Mouse (Mus musculus): ENCODE measurements at regions not wholly inside any gene's neighbourhood (a gene's known extent, or its start where the extent isn't known, plus 50 kb on each side); places are given as distances from the start of the nearest gene placed in this dataset.

DNA sequence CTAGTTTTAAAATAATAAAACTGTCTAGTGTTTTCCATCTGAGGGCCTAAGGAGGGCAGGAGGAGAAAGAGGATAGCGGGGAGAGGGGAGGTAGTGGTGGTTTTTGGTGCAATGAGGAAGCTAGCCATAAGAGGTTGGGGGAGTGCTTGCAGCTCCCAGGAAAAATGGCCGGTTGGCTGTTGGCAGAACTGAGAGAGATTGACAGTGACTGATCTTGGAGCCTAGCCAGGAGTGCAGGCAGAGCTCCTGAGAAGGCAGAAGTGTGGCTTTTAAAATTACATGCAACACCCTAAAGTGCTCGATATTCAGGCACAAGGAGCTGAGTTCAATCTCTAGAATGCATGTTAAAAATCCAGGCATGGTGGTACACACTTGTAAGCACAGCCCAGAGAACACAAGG is 938.3 kb upstream of the 2610301B20Rik start:
- DNase-seq (ENCODE audit: low read depth, low spot score) = no peak

DNA sequence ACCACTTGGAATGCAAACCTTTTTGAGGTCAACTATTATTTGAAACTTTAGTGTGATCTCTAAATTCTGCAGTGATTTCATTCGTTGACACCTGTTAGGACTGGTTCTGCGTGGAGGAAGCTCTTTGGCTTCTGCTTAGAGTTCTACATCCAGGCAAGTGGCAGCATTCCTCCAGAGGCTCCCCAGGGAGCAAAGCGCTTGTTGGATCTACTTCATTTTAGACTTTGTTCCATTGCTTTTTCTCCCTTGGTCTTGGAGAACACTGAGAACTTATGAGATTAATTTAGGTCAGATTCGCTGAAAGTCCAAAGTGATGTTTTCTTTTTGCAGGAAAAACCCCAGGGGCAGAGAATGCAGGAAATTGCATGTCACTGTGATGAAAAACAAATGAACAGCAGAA is 922.9 kb upstream of the 2610301B20Rik start:
- peak; percentile 27 for DNase-seq (ENCODE audit: low read depth, low spot score)

- no peak for DNase-seq (ENCODE audit: low read depth, low spot score)
Observed at GRCm38 (mm10) chr4:9974631-9975030, 899.7 kb upstream of the 2610301B20Rik start.

GRCm38 (mm10) chr4:9981354-9982040 is 892.8 kb upstream of the 2610301B20Rik start:
- DNase-seq (ENCODE audit: low read depth, low spot score) = no peak

DNA sequence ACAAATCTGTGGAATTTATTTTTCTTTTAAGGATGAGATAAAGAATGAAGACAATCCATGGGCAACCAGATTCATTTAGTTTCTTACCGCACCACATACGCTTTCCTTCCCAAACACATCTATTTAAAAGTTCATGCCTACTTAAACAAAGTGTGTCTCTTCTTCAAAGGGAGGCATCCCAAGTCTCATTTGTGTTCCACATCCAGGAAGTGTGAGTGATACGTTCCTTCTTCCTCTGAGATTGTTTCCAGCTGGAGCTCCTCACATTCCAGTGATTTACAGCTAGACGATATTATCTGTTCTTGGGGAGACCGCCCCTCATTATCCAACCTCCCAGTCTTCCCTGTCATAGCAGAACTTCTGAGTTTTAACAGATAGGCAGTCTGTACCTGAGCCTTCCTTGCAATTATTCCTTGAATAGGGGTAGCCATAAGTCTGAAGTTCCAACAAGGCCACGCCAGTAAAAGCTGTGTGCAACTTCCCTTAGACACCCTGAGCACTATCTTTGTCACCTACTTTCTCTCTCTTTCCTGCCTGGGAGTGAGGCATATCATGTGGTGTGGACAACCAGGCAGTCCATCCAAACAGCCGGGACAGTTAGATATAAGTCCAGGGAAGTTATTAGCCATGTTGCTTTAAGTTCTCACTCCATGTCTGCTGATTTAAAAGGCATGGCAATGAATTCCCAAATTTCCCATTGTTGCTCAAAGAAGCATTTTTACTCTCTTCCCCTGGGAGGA is 891.3 kb upstream of the 2610301B20Rik start:
- DNase-seq (ENCODE audit: low read depth, low spot score) = no peak

DNA sequence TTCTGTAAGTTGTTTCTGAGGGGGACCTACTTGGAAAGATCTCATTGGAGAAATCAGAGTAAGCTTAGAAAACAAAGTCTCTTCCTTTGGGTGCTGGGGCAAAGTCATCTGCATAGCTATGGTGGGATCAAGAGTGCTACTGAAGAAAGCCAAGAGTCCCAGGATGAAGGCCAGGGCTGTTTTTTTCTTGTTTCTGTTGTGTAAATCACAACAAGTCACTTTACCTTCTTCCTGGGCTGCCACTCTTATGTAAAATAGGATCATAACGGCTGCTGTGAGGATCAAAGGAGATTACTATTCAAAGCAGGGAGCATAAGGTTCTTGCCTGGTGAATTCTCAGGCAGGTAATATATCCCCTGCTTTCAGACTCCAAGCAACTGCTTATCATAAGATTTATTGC is 880.4 kb upstream of the 2610301B20Rik start:
- no peak for DNase-seq (ENCODE audit: low read depth, low spot score)

- no peak for DNase-seq (ENCODE audit: low read depth, low spot score)
Observed at GRCm38 (mm10) chr4:9994466-9994865, 879.8 kb upstream of the 2610301B20Rik start.

DNA sequence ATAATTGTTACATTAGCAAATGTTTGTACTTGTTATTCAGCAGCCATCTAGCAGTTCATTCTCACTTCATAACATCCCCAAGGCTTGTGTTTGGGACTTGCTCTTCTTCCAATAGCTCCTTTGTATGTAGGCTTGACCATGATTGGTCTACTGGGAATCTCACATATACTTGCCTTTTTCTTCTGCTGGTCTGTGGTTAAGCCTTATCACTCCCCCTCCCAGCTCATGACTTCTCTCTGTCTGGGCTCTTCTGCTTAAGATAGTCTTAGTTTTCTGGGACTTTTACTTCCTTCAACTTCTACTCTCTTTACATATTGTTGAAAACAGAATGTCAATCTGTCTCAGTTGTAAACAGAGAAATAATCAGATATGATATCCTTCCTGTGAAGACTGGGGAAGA is 844.0 kb upstream of the 2610301B20Rik start:
- DNase-seq (ENCODE audit: low read depth, low spot score) = no peak

- DNase-seq (ENCODE audit: low read depth, low spot score) = no peak
Observed at GRCm38 (mm10) chr4:10031764-10032163, 842.5 kb upstream of the 2610301B20Rik start.

DNA sequence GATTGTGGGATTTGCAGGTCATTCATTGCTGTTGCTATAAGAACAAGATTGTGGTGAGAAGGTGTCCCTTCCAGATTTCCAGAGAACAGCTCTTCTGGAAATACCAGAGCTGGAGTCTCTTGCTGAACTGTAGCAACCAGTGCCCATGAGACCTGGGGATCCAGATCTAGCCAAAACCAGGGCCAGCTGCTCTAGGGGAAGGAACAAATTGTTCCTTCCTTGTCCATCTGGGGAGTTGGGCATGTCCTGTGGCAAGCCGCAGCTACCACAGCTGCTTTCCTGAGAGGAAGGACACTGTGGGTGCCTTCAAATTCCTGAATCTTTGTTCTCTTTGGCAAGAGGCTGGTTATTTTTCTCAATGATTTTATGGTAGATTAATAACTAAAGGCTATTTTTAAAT is 839.0 kb upstream of the 2610301B20Rik start:
- peak; percentile 54 for DNase-seq (ENCODE audit: low read depth, low spot score)

DNA sequence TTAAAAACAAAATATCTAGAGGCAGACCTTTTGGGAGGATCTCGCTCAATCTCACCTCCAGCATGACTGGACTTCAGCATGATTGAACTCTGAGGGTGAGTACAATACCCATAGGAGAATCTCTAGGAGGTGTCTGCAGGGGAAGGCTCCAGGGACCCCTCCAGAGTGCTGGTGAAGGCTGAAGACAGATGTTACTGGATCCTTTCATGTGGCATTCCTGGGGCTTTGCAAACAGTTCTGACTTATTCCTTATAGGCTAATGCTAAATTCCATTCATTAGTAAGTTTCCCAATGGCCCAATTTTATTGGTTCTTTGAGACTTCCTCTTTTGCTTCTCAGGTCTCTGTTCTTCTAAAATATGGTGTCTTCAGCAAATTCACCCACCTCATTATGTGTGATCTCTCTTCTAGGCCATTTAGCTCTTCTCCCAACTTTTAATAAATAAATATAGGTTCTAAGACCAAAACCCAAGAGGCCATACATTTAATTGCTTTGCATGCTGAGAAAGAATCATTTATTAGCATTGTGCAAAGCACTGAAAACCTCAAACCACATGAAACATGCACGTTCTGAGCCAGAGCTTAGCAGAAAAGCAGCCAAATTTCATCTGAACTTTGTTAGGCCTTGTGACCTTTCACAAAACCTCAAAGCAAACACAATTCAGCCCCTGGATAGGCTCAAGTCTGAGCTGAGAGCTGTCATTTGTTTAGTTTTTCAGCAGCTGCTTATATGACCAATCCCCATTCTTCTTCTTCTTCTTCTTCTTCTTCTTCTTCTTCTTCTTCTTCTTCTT is 832.8 kb upstream of the 2610301B20Rik start:
- no peak for DNase-seq (ENCODE audit: low read depth, low spot score)

- no peak for DNase-seq (ENCODE audit: low read depth, low spot score)
Observed at GRCm38 (mm10) chr4:10048770-10049169, 825.5 kb upstream of the 2610301B20Rik start.

GRCm38 (mm10) chr4:10049411-10049810 is 824.9 kb upstream of the 2610301B20Rik start:
- DNase-seq (ENCODE audit: low read depth, low spot score) = no peak

DNA sequence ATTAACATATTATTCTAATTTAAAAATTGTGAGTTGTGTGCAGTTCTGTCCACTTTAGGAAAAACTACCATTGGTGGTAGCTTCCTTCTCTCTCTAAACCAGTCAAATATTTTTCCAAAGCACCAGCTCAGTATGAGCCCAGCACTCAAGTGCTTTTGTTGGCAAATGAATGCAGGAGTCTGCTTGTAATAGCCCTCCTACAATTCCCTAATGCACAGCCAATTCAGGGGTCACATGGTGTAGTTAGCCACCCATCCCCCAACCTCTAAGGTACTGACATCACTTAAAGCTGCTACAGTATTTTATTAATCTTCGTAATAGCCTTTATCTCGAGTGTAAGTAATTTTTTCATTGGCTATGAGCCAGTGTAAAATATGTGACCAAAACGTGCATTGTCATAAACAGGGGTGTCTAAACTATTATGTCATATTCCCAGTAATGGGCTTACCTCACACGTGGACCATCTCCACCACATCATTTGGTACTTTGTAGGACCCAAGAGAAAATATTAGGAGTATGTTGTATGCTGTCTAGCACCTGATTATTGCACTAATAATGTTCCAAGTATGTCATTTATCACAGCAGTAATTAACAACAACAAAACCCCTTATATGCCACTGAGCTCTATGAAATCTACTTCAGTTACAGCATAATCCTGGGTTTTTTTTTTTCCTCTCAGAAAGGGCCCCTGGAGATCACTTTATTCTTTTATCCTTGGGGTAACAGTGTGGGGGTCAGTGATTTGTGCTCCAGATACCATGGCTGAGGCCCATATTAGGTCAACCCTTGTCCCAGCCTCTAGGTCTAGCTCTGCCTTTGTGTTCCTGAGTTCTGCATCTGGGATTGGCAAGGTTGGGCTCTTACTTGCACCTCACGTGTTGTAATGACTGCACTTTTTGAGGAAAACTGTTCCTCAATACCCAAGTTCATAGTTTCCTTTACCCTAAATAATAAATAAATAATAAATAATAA is 822.7 kb upstream of the 2610301B20Rik start:
- no peak for DNase-seq (ENCODE audit: low read depth, low spot score)

DNA sequence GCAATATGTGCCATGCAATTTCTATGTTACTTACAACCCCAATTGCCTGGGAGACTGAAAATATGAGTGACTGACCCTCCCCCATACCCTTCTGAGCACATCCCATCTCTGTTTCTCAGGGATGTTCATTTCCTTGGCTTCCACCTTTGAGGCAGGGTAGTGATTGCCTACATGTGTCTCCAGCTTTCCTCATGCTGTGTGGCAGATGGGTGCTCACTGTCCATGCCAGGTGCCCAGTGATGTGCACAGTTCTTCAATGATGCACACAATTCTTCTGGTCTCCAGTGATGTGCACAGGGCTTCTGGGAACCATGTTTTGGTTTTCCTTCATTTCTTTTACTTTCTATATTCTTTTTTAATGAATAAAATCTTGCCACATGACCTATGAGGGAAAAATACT is 821.4 kb upstream of the 2610301B20Rik start:
- no peak for DNase-seq (ENCODE audit: low read depth, low spot score)

DNA sequence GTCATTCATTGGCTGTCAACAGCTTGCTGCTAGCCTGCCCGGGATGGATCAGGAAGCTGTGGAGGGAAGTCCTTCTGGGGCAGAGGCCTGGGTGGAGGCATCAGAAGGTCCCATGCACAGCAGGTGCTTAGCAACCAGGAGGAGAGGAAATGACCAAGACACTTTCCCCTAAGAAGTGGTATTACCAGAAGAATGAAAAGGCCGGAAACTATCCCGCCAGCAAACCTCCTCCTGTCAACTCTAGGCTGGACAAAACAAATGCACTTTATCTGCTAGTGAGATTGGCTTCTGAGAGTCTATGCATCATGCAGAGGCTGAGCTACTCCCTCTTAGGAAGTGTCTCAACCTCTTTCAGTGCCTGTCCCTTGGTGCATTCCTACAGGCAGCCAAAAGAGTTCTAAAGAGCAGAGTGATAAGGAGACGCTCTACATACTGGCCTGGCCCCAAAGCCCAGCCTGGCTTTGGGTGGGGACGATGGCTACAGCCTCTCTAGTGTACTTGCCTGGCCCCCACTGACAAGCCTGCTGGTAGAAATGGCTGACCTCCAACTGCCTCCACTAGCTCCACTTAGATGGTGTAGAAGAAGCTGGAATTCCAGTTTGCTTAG is 801.7 kb upstream of the 2610301B20Rik start:
- no peak for DNase-seq (ENCODE audit: low read depth, low spot score)

GRCm38 (mm10) chr4:10079565-10080169 is 794.6 kb upstream of the 2610301B20Rik start:
- no peak for DNase-seq (ENCODE audit: low read depth, low spot score)

DNA sequence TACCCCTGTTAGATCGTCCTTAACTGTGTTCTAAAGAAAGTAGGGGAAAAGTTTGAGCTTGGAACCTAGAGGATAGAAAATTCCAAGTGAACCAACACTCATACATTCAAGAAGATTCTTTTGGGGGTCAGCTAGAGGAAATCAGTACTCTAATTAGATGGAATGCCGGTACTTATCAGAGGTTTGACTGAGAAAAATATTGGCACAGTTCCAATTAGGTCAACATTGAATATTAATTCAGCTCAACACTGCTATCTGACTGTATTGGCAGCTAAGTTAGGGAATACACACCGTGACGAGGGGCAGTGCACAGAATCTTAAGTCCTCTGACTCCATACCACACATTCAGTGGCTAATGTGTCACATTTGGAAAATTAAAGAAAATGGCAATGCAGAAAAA is 759.5 kb upstream of the 2610301B20Rik start:
- DNase-seq (ENCODE audit: low read depth, low spot score) = no peak

DNA sequence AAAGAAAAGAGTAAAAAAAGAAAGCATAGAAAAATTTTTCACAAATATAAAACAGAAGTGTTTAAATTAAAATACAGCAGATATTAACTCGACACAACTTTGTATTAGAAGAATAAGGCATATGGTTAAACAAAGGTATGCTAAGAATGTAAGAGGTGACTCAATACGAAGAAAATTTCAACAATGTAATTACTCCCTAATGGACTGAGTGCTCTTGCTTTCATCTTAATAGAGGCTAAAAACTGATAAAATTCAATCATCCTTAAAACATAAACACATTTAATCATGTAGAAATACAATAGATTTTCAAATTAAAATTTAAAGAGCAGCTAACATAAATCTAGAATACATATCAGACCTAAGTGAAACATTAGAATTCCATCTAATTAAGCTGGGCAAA is 756.3 kb upstream of the 2610301B20Rik start:
- no peak for DNase-seq (ENCODE audit: low read depth, low spot score)

DNA sequence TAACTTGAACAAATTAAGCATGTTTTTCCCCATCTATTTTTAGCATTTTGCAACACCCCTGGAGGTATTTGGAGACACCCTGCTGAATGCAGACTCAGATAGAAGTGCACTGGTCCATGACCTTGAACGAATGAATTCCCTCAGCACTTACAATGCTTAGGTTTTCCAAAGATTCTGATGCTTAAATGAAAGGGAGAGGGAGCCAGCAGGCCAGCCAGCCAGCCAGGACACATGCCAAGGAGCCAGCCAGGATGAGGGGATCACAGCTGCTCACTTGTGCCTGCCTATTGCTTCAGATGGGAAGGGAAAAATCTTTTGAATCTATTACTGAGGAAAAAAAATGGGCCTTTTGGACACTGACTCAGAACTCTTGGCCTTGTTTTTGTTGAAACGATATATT is 750.0 kb upstream of the 2610301B20Rik start:
- DNase-seq (ENCODE audit: low read depth, low spot score) = peak; percentile 33
